Mouse (Mus musculus): ENCODE measurements at regions not wholly inside any gene's neighbourhood (a gene's known extent, or its start where the extent isn't known, plus 50 kb on each side); places are given as distances from the start of the nearest gene placed in this dataset.

DNA sequence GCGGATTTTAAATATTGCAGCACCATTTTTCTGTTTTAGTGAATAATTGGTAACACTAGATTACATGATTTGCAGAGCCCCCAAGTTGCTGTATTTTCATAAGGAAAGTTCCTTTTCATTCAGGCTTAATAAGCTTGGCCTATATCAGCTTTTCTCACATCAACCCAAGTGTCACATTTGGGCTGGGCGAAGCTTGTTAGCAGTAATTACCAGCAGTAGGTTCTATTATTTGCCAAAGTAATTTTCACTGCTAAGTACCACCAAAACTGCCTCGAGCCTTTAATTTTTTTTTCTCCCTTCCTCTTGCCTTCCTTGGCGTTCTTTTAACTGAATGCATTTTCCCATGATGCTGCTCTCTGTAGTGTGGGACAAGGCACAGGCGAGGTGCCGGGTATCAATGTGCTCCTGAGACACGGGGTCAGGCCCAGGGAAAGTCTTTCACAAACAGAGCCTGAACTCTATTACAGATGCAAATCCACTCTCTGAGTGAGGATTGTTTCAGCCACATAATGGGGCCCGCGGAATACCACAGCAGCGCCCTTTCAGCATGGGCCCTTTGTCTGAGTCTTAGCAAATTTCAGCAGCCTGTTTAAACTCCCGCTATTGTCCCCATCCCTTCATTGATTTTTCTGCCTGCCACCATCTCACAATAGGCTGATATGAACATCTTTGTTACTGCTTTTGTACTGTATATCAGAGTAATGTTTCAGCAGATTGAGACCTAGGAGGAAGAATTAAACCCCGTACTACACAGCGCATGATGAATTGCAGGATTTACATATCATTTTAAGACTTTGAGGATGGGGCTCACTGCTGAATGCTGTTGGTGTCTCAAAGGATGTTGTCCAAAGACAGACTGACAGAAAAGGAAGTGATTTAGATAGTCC is 205.1 kb upstream of the Epha3 start:
- peak; percentile 84 for DNase-seq (ENCODE audit: low spot score)

DNA sequence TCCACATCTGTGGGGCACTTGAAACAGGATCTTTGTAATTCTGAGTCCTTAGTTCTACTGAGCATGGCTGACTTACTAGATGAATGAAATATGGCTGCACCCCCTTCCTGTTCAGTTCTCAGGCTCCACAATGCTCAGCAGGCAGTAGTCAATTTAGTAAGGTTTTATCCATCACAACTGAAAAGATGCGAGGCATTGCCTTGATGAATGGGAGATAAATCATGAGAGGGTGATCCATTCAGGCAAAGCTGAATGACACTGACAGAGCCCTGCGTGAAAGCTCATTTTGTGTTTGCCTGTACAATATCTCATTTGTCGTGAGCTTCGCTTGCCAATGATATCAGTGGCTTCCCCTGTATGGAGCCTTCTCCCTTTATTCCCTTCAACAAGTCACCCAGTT is 198.6 kb upstream of the Epha3 start:
- peak; percentile 14 for DNase-seq (ENCODE audit: low spot score)

DNA sequence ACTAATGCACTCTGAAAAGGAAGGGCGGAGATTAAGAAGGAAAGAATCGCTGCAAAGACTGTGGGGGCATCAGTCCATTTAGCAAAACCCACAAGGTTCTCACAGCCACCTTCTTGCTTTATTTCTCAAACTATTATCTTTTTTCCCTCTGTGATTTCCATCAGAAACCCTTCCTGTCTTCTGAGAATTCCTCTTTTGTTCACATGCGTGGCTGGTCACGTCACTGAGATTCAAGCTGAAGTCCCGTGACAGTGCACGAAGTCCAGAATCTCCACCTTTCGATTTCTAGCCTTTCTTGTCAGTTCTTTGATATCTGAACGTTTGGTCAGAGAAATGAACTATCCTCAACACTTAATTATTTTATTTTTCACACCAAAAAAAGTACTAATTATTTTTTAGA is 194.7 kb upstream of the Epha3 start:
- DNase-seq (ENCODE audit: low spot score), result no peak

DNA sequence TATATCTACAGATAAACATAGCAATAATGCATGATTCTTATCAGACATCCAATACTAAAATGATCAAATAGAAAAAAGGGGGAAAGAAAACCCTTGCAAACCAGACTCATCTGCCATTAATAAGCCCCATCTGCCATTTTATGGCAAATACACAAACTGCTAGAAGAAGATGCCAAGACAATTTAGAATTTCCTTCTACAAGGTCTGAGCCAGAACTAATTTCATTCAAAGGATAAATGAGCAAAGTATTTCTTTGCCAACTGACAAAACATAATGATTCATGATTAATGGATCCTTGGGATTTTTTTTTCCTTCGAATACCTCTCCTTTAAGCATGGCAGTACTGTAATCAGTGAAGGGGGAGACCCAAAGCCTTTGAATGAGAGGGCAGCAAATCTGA is 190.4 kb upstream of the Epha3 start:
- DNase-seq (ENCODE audit: low spot score), result no peak

DNA sequence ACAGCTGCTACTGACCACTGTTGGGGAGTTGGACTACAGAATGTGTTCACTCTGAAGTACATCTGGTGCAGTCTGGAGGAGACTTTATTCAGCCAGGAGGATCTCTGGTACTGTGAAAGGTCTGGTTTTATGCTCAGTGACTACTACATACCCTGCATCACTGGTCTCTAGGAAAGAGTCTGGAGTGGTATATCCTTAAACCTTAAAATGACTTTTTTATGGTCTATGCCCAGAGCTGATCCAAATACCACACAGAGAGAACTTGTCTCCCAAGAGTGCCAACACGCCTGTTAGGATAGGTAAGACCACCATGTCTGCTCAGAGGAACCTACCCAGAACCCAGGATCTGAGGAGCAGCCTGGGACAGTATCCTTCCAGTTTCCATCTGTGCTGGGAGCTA is 184.1 kb upstream of the Epha3 start:
- DNase-seq (ENCODE audit: low spot score), result no peak

DNA sequence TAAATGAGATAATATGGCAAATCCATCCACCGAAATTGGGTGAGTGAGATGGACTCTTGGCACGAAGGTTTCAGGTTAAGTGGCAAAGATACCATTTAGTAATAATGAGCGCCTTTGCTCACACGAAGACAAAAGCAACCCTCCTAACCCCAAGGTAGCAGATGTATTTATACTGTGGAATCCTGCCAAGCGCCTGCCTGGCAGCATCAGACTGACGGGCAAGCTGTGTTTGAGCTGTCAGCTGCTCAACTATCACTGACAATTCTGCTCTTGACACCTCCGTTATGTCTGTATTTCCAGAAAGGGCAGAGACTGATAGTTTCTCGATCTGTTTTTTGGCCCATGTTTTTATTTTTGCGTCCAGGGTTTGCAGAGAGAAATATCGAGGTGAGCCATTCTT is 169.1 kb upstream of the Epha3 start:
- no peak for DNase-seq (ENCODE audit: low spot score)

DNA sequence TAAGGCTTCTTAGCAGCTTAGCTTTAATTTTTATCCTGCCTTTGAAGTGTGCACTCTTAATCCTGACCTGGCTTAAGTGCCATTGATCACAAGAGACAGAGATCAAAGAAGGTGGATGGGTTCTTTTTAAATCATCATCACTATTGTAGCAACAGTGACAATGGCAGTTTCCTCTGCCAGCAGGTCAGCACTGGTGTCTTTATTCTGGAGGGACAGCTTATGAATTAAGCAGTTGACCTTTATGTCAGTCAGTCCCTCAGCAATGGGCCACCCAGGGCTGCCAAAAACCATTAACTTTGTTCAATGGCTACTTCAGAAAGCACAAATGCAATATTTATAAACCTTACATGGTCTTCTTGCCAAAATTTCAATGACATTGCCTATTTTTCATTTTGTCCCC is 160.0 kb upstream of the Epha3 start:
- DNase-seq (ENCODE audit: low spot score), result peak; percentile 28

DNA sequence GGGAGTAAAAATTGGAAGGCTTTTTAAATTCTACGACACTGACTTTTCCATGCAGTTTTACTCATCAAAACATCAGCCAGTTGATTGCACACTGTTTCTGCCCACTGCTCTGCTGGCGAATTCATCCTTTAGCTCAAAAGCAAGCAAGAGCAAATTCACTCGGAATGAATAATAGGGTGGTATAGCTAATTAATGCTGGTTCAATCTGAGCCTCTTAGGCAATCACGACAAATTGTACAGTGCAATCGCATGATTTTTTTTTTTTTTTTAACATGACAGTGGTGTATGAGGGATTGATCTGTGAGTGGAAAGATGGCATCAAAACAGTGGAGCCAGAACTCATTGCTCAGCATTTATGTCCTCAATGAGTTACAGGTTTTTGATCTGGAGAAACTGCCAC is 136.9 kb upstream of the Epha3 start:
- DNase-seq (ENCODE audit: low spot score), result no peak

DNA sequence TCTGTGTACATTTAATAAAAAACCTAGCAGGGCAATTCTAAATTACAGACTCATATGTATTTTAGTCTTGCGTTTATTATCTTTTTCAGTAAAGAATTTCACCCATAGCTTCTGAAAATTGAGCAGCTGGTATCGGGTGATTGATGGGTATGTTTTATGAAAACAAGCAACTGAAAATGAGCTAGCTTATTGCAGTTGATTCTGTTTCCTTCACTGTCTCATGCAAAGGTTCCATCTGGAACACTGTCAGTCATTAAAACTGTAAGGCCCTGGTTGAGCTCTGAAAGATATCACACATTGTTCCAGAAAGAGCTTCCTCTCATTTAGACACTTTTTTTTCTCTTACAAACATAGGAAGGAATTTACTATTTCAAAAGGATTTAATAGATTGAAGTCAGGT is 103.4 kb upstream of the Epha3 start:
- DNase-seq (ENCODE audit: low spot score), result no peak

DNA sequence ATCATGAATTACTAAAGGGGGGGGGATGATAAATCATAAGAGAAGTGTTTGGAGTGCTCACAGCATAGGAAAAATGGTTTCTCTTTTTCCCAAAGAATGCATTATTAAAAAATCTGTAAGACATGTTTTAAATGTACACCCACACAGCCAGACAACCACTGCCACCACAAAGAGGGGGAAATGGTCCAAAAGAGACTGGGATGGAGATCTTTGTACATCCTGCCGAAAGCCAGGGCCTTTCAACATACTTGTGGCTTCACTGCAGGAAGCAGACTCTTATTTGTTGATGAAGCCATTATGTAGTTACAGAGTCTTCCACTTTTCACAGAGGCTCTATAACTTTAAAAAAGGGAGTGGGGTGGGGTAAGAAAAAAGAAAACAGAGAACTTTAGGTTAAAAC is 96.8 kb upstream of the Epha3 start:
- DNase-seq (ENCODE audit: low spot score), result no peak

DNA sequence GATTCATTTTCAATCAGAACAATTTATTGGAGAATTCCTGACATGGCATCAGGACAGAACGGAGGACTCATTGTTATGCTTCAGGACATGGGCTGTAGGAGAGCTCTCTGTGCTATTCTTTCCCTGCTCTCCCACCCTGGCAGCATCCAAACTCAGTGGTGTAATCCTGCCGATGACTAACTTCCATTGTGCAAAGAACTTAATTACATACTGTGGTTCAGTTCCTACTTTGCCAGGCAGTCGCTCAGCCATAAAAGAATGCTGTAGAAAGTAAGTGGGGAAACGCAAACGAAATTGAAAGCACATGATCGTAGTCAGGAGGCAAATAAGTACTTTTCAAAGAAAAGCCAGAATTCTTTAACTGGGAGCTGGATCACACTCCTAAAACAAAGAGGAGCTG is 94.2 kb upstream of the Epha3 start:
- DNase-seq (ENCODE audit: low spot score), result peak; percentile 28

DNA sequence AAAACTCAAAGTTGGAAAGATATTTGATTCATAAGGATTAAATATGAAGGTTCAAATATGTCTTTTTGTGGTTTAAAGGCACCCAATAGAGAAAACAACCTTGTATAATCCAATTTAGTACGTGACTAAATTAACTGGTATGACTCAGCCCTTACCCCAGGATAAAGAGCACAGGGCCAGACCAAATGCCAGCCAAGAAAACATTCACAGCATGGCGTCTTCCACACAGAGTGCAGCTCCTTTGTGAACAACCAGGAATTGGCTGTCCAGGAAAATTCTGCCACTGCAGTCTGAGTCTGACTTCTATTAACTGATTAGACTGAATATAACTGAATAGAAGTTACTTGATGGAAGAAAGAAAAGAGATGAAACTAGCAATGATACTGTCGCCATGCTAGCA is 61.2 kb upstream of the Epha3 start:
- DNase-seq (ENCODE audit: low spot score), result no peak

DNA sequence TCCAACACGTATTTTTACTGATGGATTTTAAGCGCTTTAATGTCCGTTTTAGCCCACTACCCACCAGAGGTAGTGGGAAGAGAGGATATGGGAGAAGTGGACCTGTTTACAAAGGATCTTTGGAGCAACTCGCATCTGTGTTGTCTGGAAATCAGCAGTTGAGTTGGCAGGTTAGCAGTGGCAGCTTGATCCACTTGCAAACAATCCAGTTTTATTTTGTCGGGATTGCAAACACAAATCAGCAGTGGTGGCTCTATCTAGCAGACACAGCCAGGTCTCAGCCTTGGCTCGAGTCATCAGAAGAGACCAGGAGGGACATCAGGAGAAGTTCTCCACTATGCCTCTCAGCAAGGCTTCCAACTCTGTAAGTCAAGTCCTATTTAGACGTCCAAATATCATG is 57.2 kb upstream of the Epha3 start:
- no peak for DNase-seq (ENCODE audit: low spot score)
